Mouse (Mus musculus) liver, embryonic 14.5 days (tissue): ENCODE measurements around the gene Med11.

Experiments
- CTCF ChIP-seq: IDR thresholded peaks from 2 replicates; pipeline ENCODE4 v1.5.1; 2016; ENCODE audit warnings: antibody characterized with exemption, low read depth, control low read depth
- EP300 ChIP-seq: IDR thresholded peaks from 2 replicates; pipeline ENCODE4 v1.6.1; 2016; ENCODE audit warnings: antibody characterized with exemption, low read depth

- no peak for TF ChIP-seq CTCF
- TF ChIP-seq EP300 = no peak
Observed at GRCm38 (mm10) chr11:70412591-70412990, 39.1 kb upstream of the Med11 start.
